Mouse (Mus musculus): ENCODE measurements around the gene Klhdc1. TPM values are rescaled to one million over a fixed set of nuclear protein-coding genes. Genes with fewer than 3 reads are reported as not detected.

Klhdc1 gene
- 14.9 and 17.7 TPM in 2 replicates for polyA plus RNA-seq (2015; fragmentation: Nextera tagmentation; extraction: Ambion mirVana)

DNA sequence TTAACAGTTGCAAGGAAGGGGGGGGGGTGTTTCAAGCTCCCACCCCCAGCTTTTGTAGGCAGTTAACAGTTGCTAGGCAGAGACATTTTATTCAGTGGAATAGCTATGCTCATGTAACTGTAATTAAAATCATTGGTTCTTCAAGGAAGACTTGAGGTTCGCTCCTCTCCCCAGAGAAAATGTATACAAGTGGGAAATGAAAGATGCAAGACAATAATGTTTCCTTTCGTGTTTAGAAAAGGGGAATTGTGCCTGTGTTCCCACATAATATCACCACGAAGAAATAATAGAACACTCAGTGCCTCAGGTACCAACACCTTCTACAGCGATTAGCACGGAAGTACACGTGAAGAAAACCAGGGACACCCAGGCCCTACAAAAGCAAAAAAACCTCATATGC is at the start of gene Klhdc1:
Gene Klhdc1, plus strand, starts transcription at position 301 of the 400 bp plus-strand sequence.
- WGBS, result 48% methylated on average over 6 of the region's 6 CpGs

GRCm38 (mm10) chr12:69191396-69191795 is 49.6 kb upstream of the Klhdc1 start:
- H3K9me3 ChIP-seq (replicated peaks), result no peaks in the 10 kb centered on the region
- 93% methylated on average over 5 of the region's 5 CpGs for WGBS

More for the DNA sequence above, at the start of gene Klhdc1:
- Histone ChIP-seq H3K4me1 (peaks cover 9% of the 10 kb centered on the region), H3K27me3 (replicated peaks) (no peaks in the 10 kb centered on the region), H3K36me3 (no peaks in the 10 kb centered on the region), H3K4me2 (peak within 1 kb of the TSS; percentile 62), H3K9me3 (replicated peaks) (no peaks in the 10 kb centered on the region), H3K27ac (replicated peaks) (peak within 1 kb of the TSS; percentile 86), H3K4me3 (replicated peaks) (peak within 1 kb of the TSS; percentile 59), H3K9ac (replicated peaks) (peak within 1 kb of the TSS; percentile 80)
- no peak for ATAC-seq (ENCODE audit: low FRiP score)

GRCm38 (mm10) chr12:69192637-69193036 is 48.3 kb upstream of the Klhdc1 start:
- no peak overlapping the region for H3K9ac ChIP-seq (replicated peaks)
- peaks cover 15% of the 10 kb centered on the region for H3K36me3 ChIP-seq
- H3K27ac ChIP-seq (replicated peaks), result no peak overlapping the region
- peaks cover 16% of the 10 kb centered on the region for H3K4me1 ChIP-seq
- no peaks in the 10 kb centered on the region for H3K9me3 ChIP-seq (replicated peaks)
- no peaks in the 10 kb centered on the region for H3K27me3 ChIP-seq (replicated peaks)
- H3K4me3 ChIP-seq (replicated peaks), result no peak overlapping the region
- 97% methylated on average over 2 of the region's 2 CpGs for WGBS
- no peak for ATAC-seq (ENCODE audit: low FRiP score)
- no peak overlapping the region for H3K4me2 ChIP-seq

More at GRCm38 (mm10) chr12:69191396-69191795, 49.6 kb upstream of the Klhdc1 start:
- H3K27ac ChIP-seq (replicated peaks), result no peak overlapping the region
- H3K27me3 ChIP-seq (replicated peaks), result no peaks in the 10 kb centered on the region
- no peak overlapping the region for H3K9ac ChIP-seq (replicated peaks)
- H3K4me2 ChIP-seq, result no peak overlapping the region
- no peak overlapping the region for H3K4me3 ChIP-seq (replicated peaks)
- peaks cover 24% of the 10 kb centered on the region for H3K4me1 ChIP-seq
- H3K36me3 ChIP-seq, result peaks cover 15% of the 10 kb centered on the region
- no peak for ATAC-seq (ENCODE audit: low FRiP score)

GRCm38 (mm10) chr12:69196444-69197377 is 44.3 kb upstream of the Klhdc1 start, which contains the start of gene Gm49383:
TSS of gene Gm49383 (minus strand) at chr12:69197104.
- no peaks in the 10 kb centered on the region for H3K9me3 ChIP-seq (replicated peaks)
- peak within 1 kb of the TSS; percentile 95 for H3K4me2 ChIP-seq
- ATAC-seq (ENCODE audit: low FRiP score), result peak; percentile 87
- peak within 1 kb of the TSS; percentile 85 for H3K9ac ChIP-seq (replicated peaks)
- peaks cover 14% of the 10 kb centered on the region; the same call in 1 of the 2 replicates for H3K36me3 ChIP-seq
- H3K4me3 ChIP-seq (replicated peaks), result peak within 1 kb of the TSS; percentile 96
- under 1% methylated on average over 75 of the region's 75 CpGs for WGBS
- H3K27me3 ChIP-seq (replicated peaks), result no peaks in the 10 kb centered on the region
- H3K27ac ChIP-seq (replicated peaks), result peak within 1 kb of the TSS; percentile 95
- H3K4me1 ChIP-seq, result peaks cover 31% of the 10 kb centered on the region

DNA sequence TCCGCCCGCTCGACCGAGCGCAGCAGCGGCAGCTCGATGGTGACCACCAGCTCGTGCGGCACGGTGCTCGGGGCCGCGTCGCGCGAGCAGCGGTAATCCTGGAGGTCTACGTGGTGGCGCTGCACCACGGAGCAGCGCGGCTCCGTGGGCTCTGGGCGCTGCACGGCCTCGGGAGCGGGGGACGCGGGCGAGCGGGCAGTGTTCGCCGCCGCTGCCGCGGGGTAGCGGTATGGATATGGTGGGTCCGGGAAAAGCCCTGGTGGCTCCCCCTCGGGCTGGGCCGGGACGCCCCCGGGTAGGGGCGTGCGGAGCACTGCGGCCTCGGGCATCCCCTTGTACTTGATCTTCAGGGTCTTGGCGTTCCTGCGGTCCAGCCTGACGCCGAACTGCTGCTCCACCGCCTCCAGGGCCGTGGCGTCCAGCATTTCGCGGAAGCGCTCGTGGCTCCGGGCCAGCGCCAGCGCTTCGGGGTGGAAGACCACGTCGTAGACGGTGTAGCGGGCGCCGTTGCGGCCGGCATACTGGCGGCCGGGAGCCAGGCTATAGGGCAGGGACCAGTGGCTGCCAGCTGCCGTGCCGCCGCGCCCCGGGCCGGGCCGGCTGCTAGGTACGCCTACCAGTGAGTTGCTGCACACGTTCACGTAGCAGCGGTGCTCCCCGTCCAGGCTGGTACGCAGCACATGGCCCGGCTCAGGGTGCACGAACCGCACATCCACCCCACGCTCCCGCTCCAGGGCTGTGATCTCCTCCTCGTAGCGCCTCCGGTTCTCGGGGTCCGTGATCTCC is 43.4 kb upstream of the Klhdc1 start:
- no peaks in the 10 kb centered on the region for H3K27me3 ChIP-seq (replicated peaks)
- ATAC-seq (ENCODE audit: low FRiP score), result peak; percentile 72
- peak overlapping the region; percentile 96 for H3K4me3 ChIP-seq (replicated peaks)
- peaks cover 31% of the 10 kb centered on the region for H3K4me1 ChIP-seq
- H3K27ac ChIP-seq (replicated peaks), result peak overlapping the region; percentile 95
- under 1% methylated on average over 92 of the region's 94 CpGs for WGBS
- no peaks in the 10 kb centered on the region for H3K9me3 ChIP-seq (replicated peaks)
- peak overlapping the region; percentile 85 for H3K9ac ChIP-seq (replicated peaks)
- peaks cover 14% of the 10 kb centered on the region; the same call in 1 of the 2 replicates for H3K36me3 ChIP-seq
- H3K4me2 ChIP-seq, result peak overlapping the region; percentile 95

- Histone ChIP-seq H3K27ac (replicated peaks) (peak within 1 kb of the TSS; percentile 95), H3K27me3 (replicated peaks) (no peaks in the 10 kb centered on the region), H3K4me1 (peaks cover 31% of the 10 kb centered on the region), H3K36me3 (peaks cover 14% of the 10 kb centered on the region; the same call in 1 of the 2 replicates), H3K4me3 (replicated peaks) (peak within 1 kb of the TSS; percentile 96), H3K4me2 (peak within 1 kb of the TSS; percentile 95), H3K9me3 (replicated peaks) (no peaks in the 10 kb centered on the region), H3K9ac (replicated peaks) (peak within 1 kb of the TSS; percentile 85)
- ATAC-seq (ENCODE audit: low FRiP score), result peak; percentile 47
- WGBS, result under 1% methylated on average over 18 of the region's 18 CpGs
Measured at GRCm38 (mm10) chr12:69198164-69198535, 42.8 kb upstream of the Klhdc1 start, which contains the start of gene Dnaaf2. TSS of gene Dnaaf2 (minus strand) at chr12:69198429.

GRCm38 (mm10) chr12:69198985-69199384 is 42.0 kb upstream of the Klhdc1 start:
- no peak overlapping the region for H3K27ac ChIP-seq (replicated peaks)
- 0 out of 2 replicates have a peak overlapping the region, but pooled peaks have one; percentile 85 for H3K9ac ChIP-seq (replicated peaks)
- H3K36me3 ChIP-seq, result peaks cover 14% of the 10 kb centered on the region; the same call in 1 of the 2 replicates
- H3K4me2 ChIP-seq, result peak overlapping the region; percentile 95
- no peaks in the 10 kb centered on the region for H3K27me3 ChIP-seq (replicated peaks)
- no peak for ATAC-seq (ENCODE audit: low FRiP score)
- no peaks in the 10 kb centered on the region for H3K9me3 ChIP-seq (replicated peaks)
- H3K4me1 ChIP-seq, result peaks cover 33% of the 10 kb centered on the region
- H3K4me3 ChIP-seq (replicated peaks), result no peak overlapping the region

DNA sequence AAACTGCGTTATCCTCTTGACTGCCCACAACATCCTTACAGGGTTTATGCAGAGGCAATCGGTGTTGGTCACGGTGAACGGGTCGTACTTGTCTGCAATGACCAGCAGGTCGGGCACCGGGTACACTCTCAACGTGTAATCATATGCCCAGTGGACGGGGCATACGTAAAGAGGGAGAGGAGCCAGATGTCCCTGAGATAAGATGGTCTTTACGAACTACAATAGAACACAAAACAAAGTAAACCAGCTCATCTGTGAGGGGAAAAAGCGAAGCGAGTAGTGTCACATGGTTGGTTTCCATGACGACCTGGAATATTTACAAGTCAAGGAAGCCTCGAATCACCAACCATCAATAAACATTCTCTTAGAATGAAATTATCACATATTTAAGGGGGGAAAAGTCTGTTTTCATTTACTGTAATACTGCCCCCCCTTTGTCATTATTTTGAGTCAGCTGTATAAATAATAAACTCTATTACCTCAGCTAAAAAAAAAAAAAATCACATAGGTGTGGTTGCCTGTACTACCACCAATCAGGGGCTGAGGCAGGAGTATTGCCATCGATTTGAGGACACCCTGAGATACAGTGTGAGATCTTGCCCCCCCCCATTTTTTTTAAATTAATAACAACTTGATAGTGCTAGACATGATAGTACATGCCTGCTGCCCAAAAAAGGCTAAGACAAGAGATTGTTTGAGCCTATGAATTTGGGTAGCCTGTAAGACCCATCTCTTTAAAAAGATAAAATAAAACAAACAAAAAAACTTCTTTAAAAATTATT is 36.7 kb upstream of the Klhdc1 start, which contains the start of gene Gm49384:
Gene Gm49384, minus strand, starts transcription at position 216 of the 782 bp plus-strand sequence.
- no peak within 1 kb of the TSS for H3K4me3 ChIP-seq (replicated peaks)
- no peak within 1 kb of the TSS for H3K27ac ChIP-seq (replicated peaks)
- H3K9ac ChIP-seq (replicated peaks), result no peak within 1 kb of the TSS
- H3K4me1 ChIP-seq, result peaks cover 9% of the 10 kb centered on the region
- ATAC-seq (ENCODE audit: low FRiP score), result 0 out of 2 replicates have a peak, but pooled peaks have one; percentile 45
- no peaks in the 10 kb centered on the region for H3K27me3 ChIP-seq (replicated peaks)
- no peaks in the 10 kb centered on the region for H3K9me3 ChIP-seq (replicated peaks)
- peaks cover 11% of the 10 kb centered on the region; the same call in 1 of the 2 replicates for H3K36me3 ChIP-seq
- WGBS, result 59% methylated on average over 16 of the region's 16 CpGs
- H3K4me2 ChIP-seq, result peak within 1 kb of the TSS; percentile 25; the same call in 1 of the 2 replicates

GRCm38 (mm10) chr12:69207396-69207795 is 33.6 kb upstream of the Klhdc1 start:
- Histone ChIP-seq H3K4me2 (no peak overlapping the region), H3K27ac (replicated peaks) (no peak overlapping the region), H3K9me3 (replicated peaks) (no peaks in the 10 kb centered on the region), H3K4me1 (peaks cover 4% of the 10 kb centered on the region), H3K9ac (replicated peaks) (no peak overlapping the region), H3K4me3 (replicated peaks) (no peak overlapping the region), H3K36me3 (no peaks in the 10 kb centered on the region), H3K27me3 (replicated peaks) (no peaks in the 10 kb centered on the region)
- 95% methylated on average over 8 of the region's 8 CpGs for WGBS
- no peak for ATAC-seq (ENCODE audit: low FRiP score)

DNA sequence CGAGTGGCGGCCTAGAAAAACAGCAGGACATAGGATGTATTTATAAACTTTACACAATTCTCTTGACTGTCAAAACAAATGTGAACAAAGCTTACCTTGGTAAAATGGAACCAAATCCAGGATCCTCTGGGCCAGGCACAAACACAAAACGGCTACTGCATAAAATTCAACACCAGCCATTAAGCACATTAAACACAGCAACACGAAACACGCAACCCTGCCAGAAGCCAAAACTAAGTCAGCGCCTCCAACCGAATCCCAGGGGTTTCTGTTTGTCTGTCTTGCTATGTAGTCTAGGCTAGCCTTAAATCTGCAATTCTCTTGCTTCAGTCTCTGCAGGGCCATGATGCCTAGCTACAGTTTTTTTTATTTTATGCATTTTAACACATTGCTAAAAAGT is 33.0 kb upstream of the Klhdc1 start:
- H3K9ac ChIP-seq (replicated peaks), result no peak overlapping the region
- no peaks in the 10 kb centered on the region for H3K27me3 ChIP-seq (replicated peaks)
- no peak overlapping the region for H3K4me2 ChIP-seq
- 97% methylated on average over 7 of the region's 7 CpGs for WGBS
- H3K9me3 ChIP-seq (replicated peaks), result no peaks in the 10 kb centered on the region
- no peak overlapping the region for H3K27ac ChIP-seq (replicated peaks)
- H3K4me3 ChIP-seq (replicated peaks), result no peak overlapping the region
- ATAC-seq (ENCODE audit: low FRiP score), result no peak
- H3K4me1 ChIP-seq, result peaks cover 4% of the 10 kb centered on the region
- H3K36me3 ChIP-seq, result no peaks in the 10 kb centered on the region
